Mouse (Mus musculus): ENCODE results near the gene Wwp2. TPM values are rescaled to one million over a fixed set of nuclear protein-coding genes. Genes with fewer than 3 reads are reported as not detected.

The Wwp2 gene
- polyA plus RNA-seq, 1 experiment, result 29.0 TPM

DNA sequence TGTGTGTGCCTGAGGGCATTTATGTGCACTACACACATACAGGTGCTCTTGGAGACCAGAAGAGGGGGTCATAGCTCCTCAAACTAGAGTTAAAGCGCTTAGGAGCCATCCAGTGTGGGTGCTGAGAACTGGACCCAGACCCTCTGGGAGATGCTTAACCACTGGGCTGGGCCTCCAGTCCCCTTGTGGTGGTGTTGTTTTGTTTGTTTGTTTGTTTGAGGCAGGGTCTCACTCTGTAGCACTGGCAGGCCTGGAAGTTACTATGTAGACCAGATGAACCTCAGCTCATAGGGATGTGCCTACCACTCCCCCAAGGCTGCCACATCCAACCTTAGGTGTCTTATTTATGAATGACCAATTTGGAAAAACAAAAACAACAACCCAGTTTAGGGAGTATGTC lies 70.9 kb downstream of the Wwp2 start:
- no peak for DNase-seq (ENCODE audit: low read depth)

DNA sequence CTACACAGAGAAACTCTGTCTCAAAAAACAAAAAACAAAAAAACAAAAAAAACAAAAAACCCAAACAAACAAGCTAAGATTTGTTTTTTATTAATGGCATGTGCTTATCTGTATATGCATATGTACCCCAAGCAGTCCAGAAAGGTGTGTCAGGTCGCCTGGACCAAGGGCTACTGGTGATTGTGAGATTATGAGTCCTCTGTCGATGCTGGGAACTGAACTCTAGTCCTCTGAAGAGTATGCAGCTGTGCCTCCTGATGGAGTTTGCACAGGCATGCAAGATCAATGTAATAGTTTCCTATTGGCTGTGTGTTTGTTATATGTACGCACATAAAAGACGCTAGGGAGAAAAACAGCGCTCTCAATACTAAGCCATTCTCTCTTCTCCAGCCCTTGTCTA lies 74.0 kb downstream of the Wwp2 start:
- DNase-seq (ENCODE audit: low read depth), result no peak

- no peak for DNase-seq (ENCODE audit: low read depth)
Measured at GRCm38 (mm10) chr8:107510766-107511165, 74.6 kb downstream of the Wwp2 start.

DNA sequence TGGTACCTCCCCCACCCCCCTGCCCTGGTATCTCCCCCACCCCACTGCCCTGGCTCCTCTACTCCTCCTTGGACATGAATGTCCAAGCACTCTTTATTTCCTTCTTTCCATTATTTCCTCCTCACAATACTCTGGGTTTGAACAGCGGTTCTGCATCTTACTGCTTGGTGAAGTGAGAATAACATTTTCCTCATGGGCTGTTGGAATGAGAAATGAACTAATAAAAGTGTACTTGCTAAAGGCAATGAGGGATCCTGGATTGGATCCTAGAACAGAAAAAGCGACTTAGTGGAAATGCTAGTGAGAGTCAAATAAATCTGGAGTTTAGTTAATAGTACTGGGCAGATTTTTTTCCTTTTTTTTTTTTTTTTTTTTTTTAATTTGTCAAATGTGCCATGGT lies 77.1 kb downstream of the Wwp2 start:
- no peak for DNase-seq (ENCODE audit: low read depth)

DNA sequence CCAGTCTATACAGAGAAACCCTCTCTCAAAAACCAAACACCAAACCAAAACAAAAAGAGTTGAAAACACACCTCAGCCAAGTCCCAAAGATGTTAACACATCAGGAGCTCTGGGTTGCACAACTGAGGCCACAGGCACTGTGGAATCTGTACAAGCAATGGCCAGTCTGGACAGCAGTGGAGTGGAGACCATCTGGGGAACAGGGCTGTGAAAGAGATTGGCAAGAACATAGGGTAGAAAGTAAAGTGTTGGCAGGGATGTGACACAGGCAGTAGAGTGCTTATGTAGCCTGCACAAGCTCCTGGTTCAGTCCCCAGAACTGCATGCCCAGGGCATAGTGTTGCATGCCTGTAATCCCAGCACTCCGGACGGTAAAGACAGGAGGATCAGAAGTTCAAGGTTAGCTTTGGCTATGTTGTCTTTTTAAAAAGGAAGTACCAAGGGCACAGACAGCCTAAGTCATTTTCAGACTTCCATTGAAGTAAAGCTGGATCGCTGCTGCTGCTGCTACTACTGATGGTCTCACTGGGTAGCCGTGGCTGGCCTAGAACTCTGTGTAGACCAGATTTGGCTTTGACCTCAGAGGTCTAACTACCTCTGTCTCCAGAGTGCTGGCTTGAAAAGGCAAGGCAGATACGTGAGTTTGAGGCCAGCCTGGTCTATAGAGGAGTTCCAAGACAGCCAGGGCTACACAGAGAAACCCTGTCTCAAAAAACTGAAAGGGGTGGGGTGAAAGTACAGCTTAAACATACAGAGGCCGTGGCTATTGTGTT lies 79.0 kb downstream of the Wwp2 start:
- peak; percentile 57 for DNase-seq (ENCODE audit: low read depth)

- no peak for DNase-seq (ENCODE audit: low read depth)
Measured at GRCm38 (mm10) chr8:107518726-107519125, 82.6 kb downstream of the Wwp2 start.

DNA sequence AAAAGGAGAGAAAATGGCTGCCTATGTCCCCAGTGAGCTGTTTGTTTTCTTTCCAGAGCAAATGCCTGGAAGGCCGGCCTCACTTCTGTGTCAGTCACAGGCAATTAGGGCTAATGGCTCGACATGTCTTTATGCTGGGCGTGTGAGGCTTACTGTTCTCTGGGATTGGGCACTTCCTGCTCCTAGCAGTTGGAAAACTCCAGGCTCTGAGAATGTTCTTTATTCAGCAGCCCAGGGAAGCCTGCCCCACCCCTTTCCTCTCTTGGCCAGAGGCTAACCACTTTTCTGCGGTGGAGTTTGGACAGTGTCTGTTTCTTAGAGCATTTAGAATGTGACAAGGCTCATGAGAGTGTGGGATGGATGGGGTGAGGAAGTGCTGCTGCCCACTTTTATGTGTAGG lies 83.7 kb downstream of the Wwp2 start:
- peak; percentile 28 for DNase-seq (ENCODE audit: low read depth)

DNA sequence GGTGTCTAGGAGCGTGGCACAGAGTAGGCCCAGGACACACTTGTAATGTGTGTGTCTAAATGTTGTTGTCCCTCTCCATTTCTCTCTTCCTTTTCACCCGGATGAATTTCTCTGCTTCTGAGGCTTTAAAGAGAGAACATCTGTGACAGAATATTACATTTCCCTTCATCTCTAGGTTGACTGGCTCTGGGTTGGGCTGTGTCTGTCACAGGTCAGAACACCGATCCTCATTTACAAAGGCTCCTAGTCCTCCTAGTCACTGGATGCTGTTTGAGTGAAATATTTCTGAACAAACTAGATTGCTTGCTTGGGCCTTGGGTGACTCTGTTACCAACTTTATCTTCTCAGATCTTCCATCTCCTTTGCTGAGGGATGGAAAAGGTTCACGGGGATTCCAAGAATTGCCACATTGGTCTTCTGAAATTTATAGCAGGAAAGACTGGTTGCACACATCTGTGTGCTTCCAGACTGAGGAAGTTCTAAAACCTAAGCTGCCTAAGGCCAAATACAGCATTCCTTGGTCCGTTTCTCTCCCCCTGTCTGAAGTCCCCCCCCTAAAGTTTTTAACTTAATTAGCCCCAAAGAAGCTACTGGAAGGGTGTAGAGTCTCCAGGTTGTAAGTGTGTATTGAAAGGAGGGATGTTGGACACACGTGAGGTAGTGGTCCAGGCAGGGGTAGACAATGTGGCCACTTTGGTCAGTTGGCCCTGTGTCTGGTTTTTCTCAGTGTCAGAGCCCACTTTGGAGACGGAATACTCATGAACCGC lies 85.8 kb downstream of the Wwp2 start:
- DNase-seq (ENCODE audit: low read depth), result peak; percentile 62

- no peak for DNase-seq (ENCODE audit: low read depth)
Measured at GRCm38 (mm10) chr8:107522555-107522833, 86.3 kb downstream of the Wwp2 start.

- DNase-seq (ENCODE audit: low read depth), result no peak
Measured at GRCm38 (mm10) chr8:107524535-107524934, 88.4 kb downstream of the Wwp2 start.

DNA sequence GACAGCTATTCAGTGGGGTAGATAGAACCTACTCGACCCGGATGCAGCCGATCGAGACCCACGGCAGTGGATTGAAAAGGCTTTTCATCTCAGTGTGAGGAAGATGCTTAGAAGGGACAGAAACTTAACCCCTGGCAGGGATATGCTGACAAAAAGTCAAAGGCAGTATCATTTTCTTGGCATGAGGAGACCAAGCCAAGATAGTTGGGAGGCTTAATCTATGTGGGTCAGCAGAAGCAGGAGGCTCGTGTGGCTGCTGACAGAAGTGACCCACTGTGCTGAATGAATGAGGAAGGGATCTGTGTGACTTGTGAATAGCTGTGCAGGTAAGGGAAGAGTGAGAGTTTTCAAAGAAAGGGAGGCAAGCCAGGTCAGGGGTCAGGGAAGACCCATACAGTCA lies 92.6 kb downstream of the Wwp2 start:
- no peak for DNase-seq (ENCODE audit: low read depth)

DNA sequence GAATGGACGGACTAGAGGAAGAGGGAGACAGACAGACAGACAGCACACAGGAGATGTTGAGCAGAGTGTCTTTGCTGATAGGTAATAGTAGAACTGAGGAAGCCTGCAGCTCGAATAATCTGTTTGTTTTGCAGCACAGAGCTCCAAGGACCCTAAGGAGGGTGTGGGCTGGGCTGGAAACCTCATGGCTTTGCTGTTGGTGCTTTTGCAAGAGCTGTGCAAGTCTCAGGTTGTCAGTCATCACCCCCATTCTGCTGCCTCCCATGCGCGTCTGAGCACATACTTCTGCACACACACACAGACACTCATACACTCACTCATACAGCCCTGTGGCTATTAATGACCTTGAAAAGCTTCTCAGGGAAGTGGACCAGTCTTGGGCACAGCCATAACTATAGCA lies 101.3 kb downstream of the Wwp2 start:
- DNase-seq (ENCODE audit: low read depth), result no peak

DNA sequence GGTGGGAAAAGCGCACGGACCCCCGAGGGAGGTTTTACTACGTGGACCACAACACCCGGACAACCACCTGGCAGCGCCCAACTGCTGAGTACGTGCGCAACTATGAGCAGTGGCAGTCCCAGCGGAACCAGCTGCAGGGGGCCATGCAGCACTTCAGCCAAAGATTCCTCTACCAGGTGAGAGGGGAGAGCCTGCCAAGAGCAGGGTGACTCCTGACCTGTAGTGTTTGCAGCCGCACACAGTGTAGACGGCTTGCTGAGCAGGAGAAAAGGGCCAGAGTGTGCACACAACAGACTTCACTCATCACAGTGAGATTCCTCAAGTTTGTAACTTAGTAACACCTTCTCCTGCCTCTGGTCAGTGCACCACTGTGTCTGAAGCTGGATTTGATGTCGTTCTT lies 104.5 kb downstream of the Wwp2 start:
- DNase-seq (ENCODE audit: low read depth), result no peak

DNA sequence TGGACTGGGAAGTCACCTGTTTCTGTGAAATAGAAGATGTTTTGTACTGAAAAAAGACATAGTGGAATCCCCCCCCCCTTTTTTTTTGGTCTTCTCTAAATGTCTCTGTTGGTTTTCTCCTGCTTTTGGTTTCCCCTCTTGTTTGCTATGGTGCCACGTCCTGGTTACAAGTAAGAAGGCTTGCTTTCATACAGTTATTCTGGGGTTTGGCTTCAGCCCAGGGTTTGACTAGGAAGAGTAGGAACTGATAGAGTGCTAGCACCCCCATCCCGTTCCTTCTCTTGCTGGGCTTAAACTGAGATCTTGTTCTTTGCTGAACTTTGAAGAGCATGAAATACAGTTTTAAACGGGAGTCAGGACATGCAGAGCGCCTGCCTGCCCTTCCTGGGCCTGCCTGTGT lies 105.2 kb downstream of the Wwp2 start:
- no peak for DNase-seq (ENCODE audit: low read depth)

- DNase-seq (ENCODE audit: low read depth), result no peak
Measured at GRCm38 (mm10) chr8:107542151-107542550, 106.0 kb downstream of the Wwp2 start.

DNA sequence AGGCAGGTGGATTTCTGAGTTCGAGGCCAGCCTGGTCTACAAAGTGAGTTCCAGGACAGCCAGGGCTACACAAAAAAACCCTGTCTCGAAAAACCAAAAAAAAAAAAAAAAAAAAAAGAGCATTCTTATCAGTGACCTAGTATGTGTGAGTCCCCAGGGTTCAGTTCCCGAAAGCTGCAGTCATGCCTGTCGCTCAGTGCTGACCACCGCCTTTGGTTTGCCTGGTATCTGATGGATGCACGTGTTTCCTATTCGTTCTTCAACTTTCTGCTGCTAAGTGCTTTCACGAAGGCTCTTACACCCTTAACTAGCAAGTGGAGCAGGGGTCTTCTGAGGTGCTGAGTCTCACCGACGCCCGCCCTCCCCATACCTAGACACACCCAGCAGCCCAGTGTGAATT lies 107.5 kb downstream of the Wwp2 start:
- DNase-seq (ENCODE audit: low read depth), result no peak

GRCm38 (mm10) chr8:107544211-107544610 lies 108.0 kb downstream of the Wwp2 start:
- no peak for DNase-seq (ENCODE audit: low read depth)

DNA sequence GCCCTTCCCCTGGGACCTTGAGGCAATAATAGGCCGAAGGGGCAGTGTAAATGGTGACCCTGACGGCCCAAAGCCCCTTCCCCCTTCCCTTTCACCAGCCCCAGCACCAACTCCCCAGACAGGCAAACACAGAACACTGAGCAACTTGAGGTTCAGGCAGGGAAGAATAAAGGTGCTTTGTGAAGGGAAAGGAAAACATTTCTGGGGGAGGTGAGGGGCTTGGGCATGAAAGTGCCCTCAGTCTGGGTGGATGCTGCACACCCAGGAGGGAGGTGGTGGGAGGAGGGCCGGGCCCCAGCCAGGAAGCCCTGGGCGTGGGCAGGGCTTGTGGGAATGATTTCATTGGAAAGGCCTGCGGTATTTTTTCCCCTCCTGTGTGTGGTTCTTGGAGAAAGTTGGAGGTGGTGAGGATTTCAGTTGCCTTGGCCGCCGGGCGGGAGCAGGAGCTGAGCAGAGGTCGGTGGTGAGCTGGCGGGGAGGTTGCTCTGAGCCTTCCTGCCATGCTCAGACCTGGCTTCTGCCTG lies 108.5 kb downstream of the Wwp2 start:
- no peak for DNase-seq (ENCODE audit: low read depth)

DNA sequence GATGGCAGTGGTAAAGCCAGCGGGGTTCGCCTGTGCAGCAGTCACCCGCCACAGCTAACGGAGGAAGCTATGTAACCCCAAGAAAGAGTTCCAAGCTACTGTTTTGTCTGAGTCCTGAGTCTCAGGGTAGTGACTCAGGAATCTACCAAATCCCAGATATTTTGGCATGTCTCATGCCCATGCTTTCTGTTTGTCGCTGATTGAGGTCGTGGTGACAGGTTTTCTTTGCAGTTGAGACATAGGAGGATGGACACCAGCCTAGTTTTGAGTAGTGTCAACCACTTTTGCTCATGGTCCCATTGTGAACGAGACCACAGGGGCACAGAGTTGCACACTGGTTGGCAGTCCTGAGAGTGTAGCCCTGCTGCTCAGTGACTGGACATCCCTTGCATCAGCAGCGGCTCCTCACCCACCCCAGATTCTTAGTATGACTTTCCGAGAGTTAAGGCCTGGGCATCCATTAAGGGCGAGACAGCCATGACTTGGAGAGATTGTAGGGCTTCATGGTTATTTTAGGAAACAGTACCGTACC lies 109.5 kb downstream of the Wwp2 start:
- no peak for DNase-seq (ENCODE audit: low read depth)

GRCm38 (mm10) chr8:107546154-107546553 lies 110.0 kb downstream of the Wwp2 start:
- no peak for DNase-seq (ENCODE audit: low read depth)

DNA sequence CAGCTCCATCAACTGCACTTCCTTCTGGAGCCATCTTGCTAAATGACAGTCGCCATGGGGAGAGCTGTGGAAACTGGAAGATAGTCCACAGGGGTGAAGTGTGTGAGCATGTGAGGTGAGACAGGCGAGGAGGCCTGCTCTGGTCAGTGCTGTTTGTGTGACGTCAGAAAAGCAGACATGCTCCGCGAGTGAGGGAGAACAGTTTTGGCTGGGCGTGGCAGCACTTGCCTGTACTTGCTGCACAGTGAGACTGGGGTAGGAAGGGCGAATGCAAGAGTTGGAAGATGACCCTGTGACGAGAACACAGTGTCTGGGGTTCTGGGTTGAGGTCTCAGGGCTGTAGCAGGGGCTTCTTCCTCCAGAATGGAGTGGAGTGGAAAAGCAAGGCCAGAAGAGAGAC lies 110.7 kb downstream of the Wwp2 start:
- no peak for DNase-seq (ENCODE audit: low read depth)

DNA sequence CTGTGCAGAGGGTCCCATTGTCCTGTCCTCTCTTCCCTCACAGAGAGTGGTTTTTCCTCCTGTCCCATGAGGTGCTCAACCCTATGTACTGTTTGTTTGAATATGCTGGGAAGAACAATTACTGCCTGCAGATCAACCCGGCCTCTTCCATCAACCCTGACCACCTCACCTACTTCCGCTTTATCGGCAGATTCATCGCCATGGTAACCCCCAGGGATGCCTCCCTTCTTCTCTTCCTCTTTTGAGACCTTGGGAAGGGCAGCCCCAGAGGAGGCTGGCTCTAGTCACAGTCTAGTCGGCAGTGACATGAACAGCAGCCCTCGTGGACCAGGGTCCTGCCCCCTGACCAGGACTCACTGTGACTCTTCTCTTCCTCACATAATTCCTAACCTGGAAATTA lies 116.1 kb downstream of the Wwp2 start:
- no peak for DNase-seq (ENCODE audit: low read depth)

DNA sequence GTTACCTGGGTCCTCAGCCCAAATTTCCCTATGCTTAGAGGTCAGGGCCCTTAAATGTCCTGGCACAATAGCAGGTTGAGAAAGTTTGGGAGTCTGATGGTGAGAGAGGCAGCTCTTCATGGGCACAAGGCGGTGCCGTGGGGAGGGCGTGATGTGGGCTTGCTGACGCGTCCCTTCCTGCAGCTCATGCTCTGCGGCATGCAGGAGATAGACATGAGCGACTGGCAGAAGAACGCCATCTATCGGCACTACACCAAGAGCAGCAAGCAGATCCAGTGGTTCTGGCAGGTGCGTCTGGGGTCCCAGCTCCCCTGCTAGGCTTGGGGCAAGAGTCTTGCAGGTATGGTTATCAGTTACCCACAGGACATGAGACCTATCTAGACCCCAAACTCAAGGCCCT lies 119.1 kb downstream of the Wwp2 start:
- no peak for DNase-seq (ENCODE audit: low read depth)
